Comparison of ENCODE assay signal across 8 mouse cellular contexts in the genomic region with DNA sequence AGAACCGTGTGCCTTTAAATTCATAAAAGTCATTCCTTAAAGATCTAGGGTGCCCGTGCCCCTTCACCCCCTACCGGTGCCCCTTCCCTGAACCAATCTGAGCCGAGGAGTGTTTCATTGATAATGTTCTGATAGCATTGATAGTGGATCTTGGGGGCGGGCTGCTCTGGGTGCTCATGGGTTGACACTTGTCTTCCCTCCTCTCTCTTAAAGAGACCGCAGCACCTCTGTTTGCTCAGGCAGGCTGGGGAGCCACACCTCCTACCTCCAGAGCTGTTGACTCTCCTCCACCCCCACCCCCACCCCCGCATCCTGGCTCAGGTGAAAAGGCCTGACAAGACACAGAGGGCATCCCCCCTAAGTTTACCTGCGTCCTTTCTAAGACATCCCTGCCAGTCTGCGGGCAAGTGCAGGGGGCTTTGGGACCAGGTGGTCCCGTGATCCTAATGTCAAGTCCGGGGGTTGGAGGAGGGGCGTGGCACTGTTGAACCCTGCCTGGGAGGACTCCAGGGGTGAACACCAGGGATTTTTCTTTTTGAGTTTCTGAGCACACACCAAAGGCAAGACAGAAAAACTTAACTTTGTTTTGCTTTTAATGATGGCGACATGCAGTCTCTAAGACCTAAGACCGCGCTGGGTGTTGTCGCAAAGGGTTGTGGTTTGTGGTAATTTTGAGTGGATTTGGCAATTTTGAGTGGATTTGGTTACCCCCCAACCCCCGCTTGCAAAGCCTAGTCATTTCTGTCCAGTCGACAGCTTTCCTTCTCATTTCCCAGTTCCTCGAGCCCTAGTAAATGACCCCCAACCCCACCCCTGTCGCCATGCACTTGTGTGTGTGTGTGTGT. TPM values are rescaled to one million over a fixed set of nuclear protein-coding genes. Genes with fewer than 3 reads are reported as not detected.
DNase-seq lines count a peak whose midpoint lies in the region; ATAC-seq and TF ChIP-seq lines count a peak whose summit lies in the region.

No protein-coding gene starts in this region.

- H3K36me3 ChIP-seq in heart, adult 2 months (ENCODE audit: control insufficient read depth, insufficient read depth, low read length): peaks cover 10% of the 10 kb centered on the region
- peaks cover 59% of the 10 kb centered on the region for H3K36me3 ChIP-seq in hindbrain, embryonic 10.5 days
- H3K36me3 ChIP-seq in lung, embryonic 15.5 days: peaks cover 35% of the 10 kb centered on the region

- no peaks in the 10 kb centered on the region for H3K9me3 ChIP-seq in hindbrain, embryonic 10.5 days
- no peaks in the 10 kb centered on the region for H3K9me3 ChIP-seq in lung, embryonic 15.5 days

- WGBS in heart, adult 2 months: 50% methylated on average over 20 of the region's 20 CpGs
- 41% methylated on average over 20 of the region's 20 CpGs for WGBS in hindbrain, embryonic 10.5 days
- 33% methylated on average over 20 of the region's 20 CpGs for WGBS in lung, embryonic 15.5 days

- H3K27me3 ChIP-seq in heart, adult 2 months (ENCODE audit: control insufficient read depth, insufficient read depth, low read length): no peaks in the 10 kb centered on the region
- no peaks in the 10 kb centered on the region for H3K27me3 ChIP-seq in hindbrain, embryonic 10.5 days (ENCODE audit: insufficient read depth, poor library complexity, severe bottlenecking)
- H3K27me3 ChIP-seq in lung, embryonic 15.5 days: no peaks in the 10 kb centered on the region

- TF ChIP-seq CTCF in heart, adult 2 months (IDR thresholded peaks at IDR 0.05): no peak

- peaks cover 11% of the 10 kb centered on the region for H3K79me2 ChIP-seq in heart, adult 2 months (replicated peaks; ENCODE audit: control insufficient read depth, insufficient read depth, low read length)

- no peak for ATAC-seq in lung, embryonic 15.5 days (ENCODE audit: borderline replicate concordance, extremely low read depth, low FRiP score, low TSS enrichment)

- intact Hi-C loops in heart, adult 2 months (cut with DNase I): no loop called here
- intact Hi-C loops in heart, postnatal 14 days (cut with DNase I): no loop called here

- H3K4me2 ChIP-seq in lung, embryonic 15.5 days: peak overlapping the region; percentile 99

- TF ChIP-seq POLR2A in heart, adult 2 months (IDR thresholded peaks at IDR 0.05; ENCODE audit: insufficient read depth, low read depth, low read length): no peak

- DNase-seq in heart, adult 2 months: no peak
- no peak for DNase-seq in heart, postnatal 14 days
- peak; percentile 44 for DNase-seq in ES-CJ7 (ENCODE audit: low read depth, low spot score)
- no peak for DNase-seq in hindbrain, embryonic 10.5 days (ENCODE audit: low spot score)
- peak; percentile 59 for DNase-seq in thymus, postnatal 14 days
- DNase-seq in frontal cortex, adult 2 months (ENCODE audit: extremely low spot score in 1 of 2, low spot score in 1 of 2): no peak
- DNase-seq in layer of hippocampus, postnatal 25 days (ENCODE audit: extremely low spot score in 1 of 2, low spot score in 1 of 2): no peak

- H3K27ac ChIP-seq in heart, adult 2 months: peak overlapping the region; percentile 100; the same call in 1 of the 2 replicates
- peak overlapping the region; percentile 72 for H3K27ac ChIP-seq in hindbrain, embryonic 10.5 days
- H3K27ac ChIP-seq in lung, embryonic 15.5 days: no peak overlapping the region

- peaks cover 7% of the 10 kb centered on the region for H3K4me1 ChIP-seq in heart, adult 2 months (ENCODE audit: control insufficient read depth, insufficient read depth, low read length)
- H3K4me1 ChIP-seq in hindbrain, embryonic 10.5 days (replicated peaks): peaks cover 69% of the 10 kb centered on the region
- peaks cover 46% of the 10 kb centered on the region for H3K4me1 ChIP-seq in lung, embryonic 15.5 days

- peak overlapping the region; percentile 46; the same call in 1 of the 2 replicates for H3K4me3 ChIP-seq in heart, adult 2 months
- H3K4me3 ChIP-seq in hindbrain, embryonic 10.5 days: peak overlapping the region; percentile 92
- peak overlapping the region; percentile 93 for H3K4me3 ChIP-seq in lung, embryonic 15.5 days

- 0 out of 2 replicates have a peak overlapping the region, but pooled peaks have one; percentile 44 for H3K9ac ChIP-seq in heart, adult 2 months (ENCODE audit: low read depth, low read length)
- peak overlapping the region; percentile 22; the same call in 1 of the 2 replicates for H3K9ac ChIP-seq in lung, embryonic 15.5 days

- no peak for TF ChIP-seq EP300 in heart, adult 2 months (IDR thresholded peaks at IDR 0.05; ENCODE audit: insufficient read depth, low read depth, low read length)

RNA-seq across cellular contexts. Expression of a gene that starts 3.0 kb away (rescaled TPM):
- 10 to 100 TPM; 12.9 to 19.4 TPM for total RNA-seq in heart, adult 2 months (2021)
- polyA plus RNA-seq in heart, adult 2 months (2012; rRNA removed): 6.4 and 7.4 TPM in 2 replicates
- total RNA-seq in heart, postnatal 14 days (2021): 10 to 100 TPM; 18.1 to 21.3 TPM
- polyA plus RNA-seq in hindbrain, embryonic 10.5 days (2016; fragmentation: Nextera tagmentation; extraction: Ambion mirVana): 7.9 and 9.5 TPM in 2 replicates
- polyA plus RNA-seq in lung, embryonic 15.5 days (2015; fragmentation: Nextera tagmentation; extraction: Ambion mirVana): 8.7 and 9.2 TPM in 2 replicates
- polyA plus RNA-seq in frontal cortex, adult 2 months (2012; rRNA removed): 12.7 and 13.1 TPM in 2 replicates
- total RNA-seq in layer of hippocampus, postnatal 25 days (2021): 10 to 100 TPM; 26.1 to 36.5 TPM

RNA-seq across cellular contexts. Expression of a gene that starts 12.5 kb away (rescaled TPM):
- total RNA-seq in heart, adult 2 months (2021): under 1 TPM; 0.64 to 0.70 TPM
- 1.6 and 2.3 TPM in 2 replicates for polyA plus RNA-seq in heart, adult 2 months (2012; rRNA removed)
- under 1 TPM; 0.48 to 0.61 TPM for total RNA-seq in heart, postnatal 14 days (2021)
- 1.9 and 2.2 TPM in 2 replicates for polyA plus RNA-seq in hindbrain, embryonic 10.5 days (2016; fragmentation: Nextera tagmentation; extraction: Ambion mirVana)
- polyA plus RNA-seq in lung, embryonic 15.5 days (2015; fragmentation: Nextera tagmentation; extraction: Ambion mirVana): 2.7 and 2.8 TPM in 2 replicates
- polyA plus RNA-seq in frontal cortex, adult 2 months (2012; rRNA removed): 37.7 and 43.4 TPM in 2 replicates
- total RNA-seq in layer of hippocampus, postnatal 25 days (2021): 10 to 100 TPM; 47.2 to 48.7 TPM

RNA-seq across cellular contexts. Expression of a gene that starts 24.2 kb away (rescaled TPM):
- 10 to 100 TPM; 13.3 to 14.8 TPM for total RNA-seq in heart, adult 2 months (2021)
- polyA plus RNA-seq in heart, adult 2 months (2012; rRNA removed): 16.4 and 20.4 TPM in 2 replicates
- total RNA-seq in heart, postnatal 14 days (2021): 10 to 100 TPM; 17.8 to 18.0 TPM
- polyA plus RNA-seq in hindbrain, embryonic 10.5 days (2016; fragmentation: Nextera tagmentation; extraction: Ambion mirVana): 77.7 and 86.3 TPM in 2 replicates
- polyA plus RNA-seq in lung, embryonic 15.5 days (2015; fragmentation: Nextera tagmentation; extraction: Ambion mirVana): 85.3 and 88.7 TPM in 2 replicates
- polyA plus RNA-seq in frontal cortex, adult 2 months (2012; rRNA removed): 26.3 and 30.2 TPM in 2 replicates
- 10 to 100 TPM; 26.1 to 28.4 TPM for total RNA-seq in layer of hippocampus, postnatal 25 days (2021)

RNA-seq across cellular contexts. Expression of a gene that starts 37.6 kb away (rescaled TPM):
- total RNA-seq in heart, adult 2 months (2021): not detected
- 0.61 and 0.97 TPM in 2 replicates for polyA plus RNA-seq in heart, adult 2 months (2012; rRNA removed)
- under 1 TPM in 1 of 2 experiments, not detected in 1; 0.41 TPM for total RNA-seq in heart, postnatal 14 days (2021)
- not detected in 2 replicates for polyA plus RNA-seq in hindbrain, embryonic 10.5 days (2016; fragmentation: Nextera tagmentation; extraction: Ambion mirVana)
- 0.72 TPM in 1 of 2 replicates, not detected in the other for polyA plus RNA-seq in lung, embryonic 15.5 days (2015; fragmentation: Nextera tagmentation; extraction: Ambion mirVana)
- polyA plus RNA-seq in frontal cortex, adult 2 months (2012; rRNA removed): not detected in 2 replicates
- not detected for total RNA-seq in layer of hippocampus, postnatal 25 days (2021)

Comparison
In these comparisons a context has a peak if more than half of its experiments do, and no peak if none do; other contexts are left out.
1. DNase-seq: peak in ES-CJ7 (single experiment) and thymus, postnatal 14 days (single experiment); none in heart, adult 2 months (0 of 2), heart, postnatal 14 days (0 of 2), hindbrain, embryonic 10.5 days (single experiment), frontal cortex, adult 2 months (0 of 2) and layer of hippocampus, postnatal 25 days (0 of 2).
2. RNA of a gene that starts 12.5 kb away (polyA plus RNA-seq): 37.7 to 43.4 TPM in frontal cortex, adult 2 months; 2.7 to 2.8 TPM in lung, embryonic 15.5 days, 1.6 to 2.3 TPM in heart, adult 2 months and 1.9 to 2.2 TPM in hindbrain, embryonic 10.5 days; every median in the first group is over 10 times any median in the second.
3. Peak in every context shown above with its lines, with median percentiles within 50 percentile points of each other: H3K4me3 ChIP-seq.